Mouse (Mus musculus): ENCODE measurements around the gene B4galnt3.

DNA sequence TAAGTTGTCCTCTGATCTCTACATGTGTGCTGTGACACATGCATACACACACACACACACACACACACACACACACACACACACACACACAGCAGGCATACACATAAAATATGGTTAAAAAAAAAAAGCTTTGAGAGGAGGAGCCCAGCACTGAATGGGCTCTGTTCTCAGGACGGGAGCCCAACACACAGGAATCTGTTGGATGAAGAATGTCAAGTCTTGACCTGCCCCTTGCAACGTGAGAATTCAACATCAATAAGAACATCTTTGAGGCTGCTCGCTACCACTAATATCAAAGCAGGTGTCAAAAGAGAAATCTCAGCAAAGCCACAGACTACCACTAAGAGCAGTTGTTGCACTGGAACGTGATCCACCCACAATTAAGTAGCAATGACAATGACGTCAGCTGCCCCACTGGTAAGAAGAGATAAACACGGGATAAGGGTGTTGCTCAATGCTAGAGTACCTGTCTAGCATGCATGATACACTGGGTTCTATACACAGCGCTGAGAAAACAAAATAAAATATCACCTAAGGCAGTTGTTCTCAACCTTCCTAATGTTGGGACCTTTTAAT, 17.4 kb downstream of the B4galnt3 start:
- TF ChIP-seq CTCF (IDR thresholded peaks at IDR 0.05; ENCODE audit: borderline replicate concordance, control insufficient read depth, extremely low read depth, insufficient read depth, low read length, poor library complexity) (no peak), POLR2A (IDR thresholded peaks at IDR 0.05; ENCODE audit: control insufficient read depth, extremely low read depth, insufficient read depth, low read length, poor library complexity) (no peak)

Data from thymus, adult 2 months (tissue).